Mouse (Mus musculus) right cerebral cortex, postnatal 14 days (tissue): ENCODE measurements around the gene Eipr1.
A peak's percentile ranks its signal among the peaks of the same experiment; 100 is the strongest.

Source experiments
- DNase-seq: peaks from one replicate; pipeline ENCODE4 v3.0.0; 2022

Gene Eipr1

GRCm38 (mm10) chr12:28775627-28776026 lies 24.0 kb downstream of the Eipr1 start:
- DNase-seq: no peak

- no peak for DNase-seq
Observed at GRCm38 (mm10) chr12:28780180-28780579, 28.6 kb downstream of the Eipr1 start.

GRCm38 (mm10) chr12:28782637-28783036 lies 31.0 kb downstream of the Eipr1 start:
- no peak for DNase-seq

- peak; percentile 58 for DNase-seq
Observed at GRCm38 (mm10) chr12:28784355-28784754, 32.8 kb downstream of the Eipr1 start.

GRCm38 (mm10) chr12:28784864-28785263 lies 33.3 kb downstream of the Eipr1 start:
- DNase-seq: no peak

- DNase-seq: no peak
Observed at GRCm38 (mm10) chr12:28785299-28785698, 33.7 kb downstream of the Eipr1 start.

- DNase-seq: no peak
Observed at GRCm38 (mm10) chr12:28786310-28786709, 34.7 kb downstream of the Eipr1 start.

- no peak for DNase-seq
Observed at GRCm38 (mm10) chr12:28792613-28793012, 41.0 kb downstream of the Eipr1 start.

- no peak for DNase-seq
Observed at GRCm38 (mm10) chr12:28793715-28794114, 42.1 kb downstream of the Eipr1 start.

GRCm38 (mm10) chr12:28795041-28795440 lies 43.4 kb downstream of the Eipr1 start:
- no peak for DNase-seq

- no peak for DNase-seq
Observed at GRCm38 (mm10) chr12:28796881-28797420, 45.3 kb downstream of the Eipr1 start.

- DNase-seq: no peak
Observed at GRCm38 (mm10) chr12:28799798-28800411, 48.3 kb downstream of the Eipr1 start.

GRCm38 (mm10) chr12:28800423-28800822 lies 48.8 kb downstream of the Eipr1 start:
- no peak for DNase-seq

GRCm38 (mm10) chr12:28800891-28801290 lies 49.3 kb downstream of the Eipr1 start:
- no peak for DNase-seq

GRCm38 (mm10) chr12:28801731-28802130 lies 50.1 kb downstream of the Eipr1 start:
- no peak for DNase-seq

GRCm38 (mm10) chr12:28803043-28803442 lies 51.4 kb downstream of the Eipr1 start:
- DNase-seq: no peak

- no peak for DNase-seq
Observed at GRCm38 (mm10) chr12:28804558-28805481, 53.2 kb downstream of the Eipr1 start.

GRCm38 (mm10) chr12:28808786-28809375 lies 57.3 kb downstream of the Eipr1 start:
- no peak for DNase-seq

- DNase-seq: no peak
Observed at GRCm38 (mm10) chr12:28809756-28810337, 58.2 kb downstream of the Eipr1 start.

GRCm38 (mm10) chr12:28816681-28817426 lies 65.3 kb downstream of the Eipr1 start:
- no peak for DNase-seq

- no peak for DNase-seq
Observed at GRCm38 (mm10) chr12:28817427-28817752, 65.8 kb downstream of the Eipr1 start.

- no peak for DNase-seq
Observed at GRCm38 (mm10) chr12:28817891-28818290, 66.3 kb downstream of the Eipr1 start.

- no peak for DNase-seq
Observed at GRCm38 (mm10) chr12:28823518-28823917, 71.9 kb downstream of the Eipr1 start.
